Comparison of ENCODE assay signal across 25 mouse cellular contexts in genomic region chr6:140605732-140606131, GRCm38 (mm10). TPM values are rescaled to one million over a fixed set of nuclear protein-coding genes. Genes with fewer than 3 reads are reported as not detected.
DNase-seq lines count a peak whose midpoint lies in the region; ATAC-seq and TF ChIP-seq lines count a peak whose summit lies in the region.
"Had no signal": no experiment of that assay in that cellular context is flagged by ENCODE, and none has a peak within 500 bp of the region (broad histone marks: within the 10 kb centered on the region; RNA-seq: fewer than 3 reads in every experiment).

No protein-coding gene starts in this region.

- peaks cover 52% of the 10 kb centered on the region for H3K27me3 ChIP-seq in forebrain, embryonic 10.5 days (ENCODE audit: poor library complexity, severe bottlenecking)
- no peaks in the 10 kb centered on the region for H3K27me3 ChIP-seq in forebrain, embryonic 12.5 days
- no peaks in the 10 kb centered on the region for H3K27me3 ChIP-seq in liver, adult 2 months (ENCODE audit: control insufficient read depth, insufficient read depth, low read length)
- H3K27me3 ChIP-seq in liver, postnatal 0 days (ENCODE audit: insufficient read depth, low read length): no peaks in the 10 kb centered on the region
- H3K27me3 ChIP-seq: forebrain, embryonic 15.5 days; heart, embryonic 13.5 days; hindbrain, embryonic 12.5 days; hindbrain, embryonic 15.5 days; Patski had no signal

- peaks cover 39% of the 10 kb centered on the region for H3K4me1 ChIP-seq in forebrain, embryonic 10.5 days
- H3K4me1 ChIP-seq in forebrain, embryonic 12.5 days: peaks cover 18% of the 10 kb centered on the region
- H3K4me1 ChIP-seq in liver, adult 2 months (ENCODE audit: control insufficient read depth, insufficient read depth, low read length): no peaks in the 10 kb centered on the region
- no peaks in the 10 kb centered on the region for H3K4me1 ChIP-seq in liver, postnatal 0 days (ENCODE audit: insufficient read depth)
- H3K4me1 ChIP-seq: heart, embryonic 13.5 days had no signal

- H3K79me2 ChIP-seq in liver, adult 2 months (ENCODE audit: control insufficient read depth, insufficient read depth, low read length): no peaks in the 10 kb centered on the region

- no peak for DNase-seq in forebrain, embryonic 10.5 days (ENCODE audit: extremely low spot score, low spot score)
- DNase-seq in liver, adult 2 months (ENCODE audit: extremely low read depth, low read depth, low spot score): peak; percentile 37
- no peak for DNase-seq in liver, postnatal 0 days
- DNase-seq in ES-CJ7 (ENCODE audit: low read depth, low spot score) (peak; percentile 96), ZHBTc4 (ENCODE audit: low read depth, low spot score) (peak; percentile 88)
- no peak for DNase-seq in urinary bladder, postnatal 4 days (ENCODE audit: low spot score in 2 of 2)
- no peak for DNase-seq in thymus, postnatal 0 days (ENCODE audit: low spot score)
- DNase-seq: adrenal gland, adult 8-10 months; adrenal gland, postnatal 25 days; cerebellum, adult 11-12 months; cerebellum, adult 8-10 months; cerebellum, postnatal 10 days; cerebellum, postnatal 36 days; embryo, embryonic 11 days; gastrocnemius, postnatal 25 days; heart, adult 18-20 months; heart, postnatal 14 days had no signal

- peaks cover 16% of the 10 kb centered on the region for H3K36me3 ChIP-seq in forebrain, embryonic 10.5 days (replicated peaks)
- no peaks in the 10 kb centered on the region for H3K36me3 ChIP-seq in forebrain, embryonic 12.5 days (replicated peaks)
- no peaks in the 10 kb centered on the region for H3K36me3 ChIP-seq in liver, adult 2 months (ENCODE audit: control insufficient read depth, insufficient read depth, low read length)
- H3K36me3 ChIP-seq in liver, postnatal 0 days (replicated peaks; ENCODE audit: insufficient read depth, low read length): no peaks in the 10 kb centered on the region
- H3K36me3 ChIP-seq: forebrain, embryonic 15.5 days; G1E; heart, embryonic 13.5 days; hindbrain, embryonic 12.5 days; hindbrain, embryonic 15.5 days had no signal

- ATAC-seq in forebrain, embryonic 12.5 days (ENCODE audit: low FRiP score): no peak
- ATAC-seq in liver, postnatal 0 days: no peak
- ATAC-seq: activated CD4-positive, CD25-positive, alpha-beta regulatory T cell, adult 4 months; forebrain, embryonic 15.5 days; Patski had no signal

- no peak for TF ChIP-seq POLR2A in liver, adult 2 months (IDR thresholded peaks at IDR 0.05; ENCODE audit: extremely low read depth, insufficient read depth, low read length)

- no peak overlapping the region for H3K4me2 ChIP-seq in forebrain, embryonic 12.5 days
- no peak overlapping the region for H3K4me2 ChIP-seq in liver, postnatal 0 days (ENCODE audit: low read depth, low read length)
- H3K4me2 ChIP-seq: forebrain, embryonic 15.5 days; heart, embryonic 13.5 days; hindbrain, embryonic 12.5 days; hindbrain, embryonic 15.5 days had no signal

- H3K27ac ChIP-seq in forebrain, embryonic 10.5 days: 0 out of 2 replicates have a peak overlapping the region, but pooled peaks have one; percentile 56
- H3K27ac ChIP-seq in forebrain, embryonic 12.5 days: no peak overlapping the region
- H3K27ac ChIP-seq in liver, adult 2 months (replicated peaks; ENCODE audit: insufficient read depth, low read depth, low read length): no peak overlapping the region
- H3K27ac ChIP-seq in liver, postnatal 0 days (ENCODE audit: low read depth): no peak overlapping the region
- H3K27ac ChIP-seq: forebrain, embryonic 15.5 days; heart, embryonic 13.5 days; hindbrain, embryonic 12.5 days; hindbrain, embryonic 15.5 days had no signal

- no peaks in the 10 kb centered on the region for H3K9me3 ChIP-seq in forebrain, embryonic 10.5 days
- H3K9me3 ChIP-seq in forebrain, embryonic 12.5 days: no peaks in the 10 kb centered on the region
- H3K9me3 ChIP-seq in liver, postnatal 0 days (ENCODE audit: low read length): no peaks in the 10 kb centered on the region
- H3K9me3 ChIP-seq: forebrain, embryonic 15.5 days; G1E; heart, embryonic 13.5 days; hindbrain, embryonic 12.5 days; hindbrain, embryonic 15.5 days had no signal

- no peak overlapping the region for H3K4me3 ChIP-seq in forebrain, embryonic 10.5 days
- H3K4me3 ChIP-seq in forebrain, embryonic 12.5 days (replicated peaks): no peak overlapping the region
- H3K4me3 ChIP-seq in liver, adult 2 months (ENCODE audit: insufficient read depth, low read depth, low read length): no peak overlapping the region
- no peak overlapping the region for H3K4me3 ChIP-seq in liver, postnatal 0 days (ENCODE audit: low read depth, low read length)
- H3K4me3 ChIP-seq: forebrain, embryonic 15.5 days; heart, embryonic 13.5 days; hindbrain, embryonic 12.5 days; hindbrain, embryonic 15.5 days had no signal

- H3K9ac ChIP-seq in forebrain, embryonic 12.5 days: no peak overlapping the region
- H3K9ac ChIP-seq in liver, adult 2 months (ENCODE audit: low read depth, low read length): no peak overlapping the region
- no peak overlapping the region for H3K9ac ChIP-seq in liver, postnatal 0 days (replicated peaks)
- H3K9ac ChIP-seq: forebrain, embryonic 15.5 days; heart, embryonic 13.5 days; hindbrain, embryonic 12.5 days; hindbrain, embryonic 15.5 days had no signal

- no peak for TF ChIP-seq EP300 in liver, postnatal 0 days (IDR thresholded peaks at IDR 0.05; ENCODE audit: low read depth)

- WGBS in forebrain, embryonic 10.5 days: 67% methylated on average over 3 of the region's 3 CpGs
- WGBS in forebrain, embryonic 12.5 days: 70% methylated on average over 3 of the region's 3 CpGs
- WGBS in liver, adult 2 months: 53% methylated on average over 3 of the region's 3 CpGs
- 66% methylated on average over 3 of the region's 3 CpGs for WGBS in liver, postnatal 0 days (ENCODE audit: insufficient replicate concordance)

- TF ChIP-seq CTCF in liver, adult 2 months (IDR thresholded peaks at IDR 0.05; ENCODE audit: low read depth, low read length): no peak
- TF ChIP-seq CTCF in liver, postnatal 0 days (IDR thresholded peaks at IDR 0.05; ENCODE audit: low read depth): no peak

RNA-seq across cellular contexts. Expression of gene Aebp2, which starts 16.7 kb away (rescaled TPM):
- polyA plus RNA-seq in forebrain, embryonic 10.5 days (2016; fragmentation: Nextera tagmentation; extraction: Ambion mirVana): 9.6 and 11.5 TPM in 2 replicates
- polyA plus RNA-seq in forebrain, embryonic 12.5 days (2016; fragmentation: Nextera tagmentation; extraction: Ambion mirVana): 14.4 and 15.6 TPM in 2 replicates
- 13.5 and 13.9 TPM in 2 replicates for total RNA-seq in liver, adult 2 months (2014; rRNA removed)
- 9.9 and 10.0 TPM in 2 replicates for polyA plus RNA-seq in liver, adult 2 months (2012; rRNA removed)
- 3.5 and 3.7 TPM in 2 replicates for polyA plus RNA-seq in liver, postnatal 0 days (2015; fragmentation: Nextera tagmentation; extraction: Ambion mirVana)
- 17.4 and 24.4 TPM in 2 replicates for polyA plus RNA-seq in thymus, postnatal 0 days (2015; fragmentation: Nextera tagmentation; extraction: Ambion mirVana)

Comparison
In these comparisons a context has a peak if more than half of its experiments do, and no peak if none do; other contexts are left out.
1. DNase-seq: peak in liver, adult 2 months (single experiment), ES-CJ7 (single experiment) and ZHBTc4 (single experiment); none in forebrain, embryonic 10.5 days (single experiment), liver, postnatal 0 days (single experiment), urinary bladder, postnatal 4 days (0 of 2) and thymus, postnatal 0 days (single experiment).